Mouse (Mus musculus) small intestine, adult 2 months (tissue): ENCODE results near the gene Pik3r3. TPM values are rescaled to one million over a fixed set of nuclear protein-coding genes. Genes with fewer than 3 reads are reported as not detected.

Experiments
- H3K27ac ChIP-seq: fragments of 200-500 bp; 2 replicates; pipeline ENCODE4 v1.5.1; 2012; ENCODE audit warnings: low read depth, low read length, control low read depth, inconsistent platforms; ENCODE audit not compliant: insufficient read depth
- H3K27me3 ChIP-seq: fragments of 200-500 bp; 2 replicates; pipeline ENCODE4 v1.6.1; 2012; ENCODE audit warnings: mild to moderate bottlenecking, moderate library complexity, low read length, inconsistent platforms; ENCODE audit not compliant: control insufficient read depth, insufficient read depth
- H3K36me3 ChIP-seq: fragments of 200-500 bp; 2 replicates; pipeline ENCODE4 v1.6.1; 2012; ENCODE audit warnings: mild to moderate bottlenecking, low read length, control low read depth, inconsistent platforms; ENCODE audit not compliant: control insufficient read depth, insufficient read depth
- H3K4me1 ChIP-seq: fragments of 200-500 bp; 2 replicates; pipeline ENCODE4 v1.6.1; 2012; ENCODE audit warnings: low read length, inconsistent platforms, mixed read lengths; ENCODE audit not compliant: control insufficient read depth, insufficient read depth, insufficient read length
- H3K4me3 ChIP-seq: fragments of 200-500 bp; 2 replicates; pipeline ENCODE4 v1.5.1; 2012; ENCODE audit warnings: low read depth, mild to moderate bottlenecking, control low read depth, inconsistent platforms, low read length, moderate library complexity
- CTCF ChIP-seq: fragments of 200-500 bp; IDR thresholded peaks from 2 replicates; pipeline ENCODE4 v1.5.1; 2012; ENCODE audit warnings: low read depth, mild to moderate bottlenecking, control low read depth, inconsistent platforms, low read length, moderate library complexity, mixed read lengths; ENCODE audit not compliant: insufficient replicate concordance, insufficient read length; ENCODE audit errors: extremely low read depth
- POLR2A ChIP-seq: fragments of 200-500 bp; IDR thresholded peaks from 2 replicates; pipeline ENCODE4 v1.6.1; 2012; ENCODE audit warnings: low read depth, mild to moderate bottlenecking, control low read depth, inconsistent platforms, low read length, moderate library complexity
- WGBS: fragments of 180-500 bp; shearing (Covaris S2); methylation state at CpG from one replicate; pipeline ENCODE4 v1.1.7; 2018; 5-methylcytosine and 5-hydroxymethylcytosine counted together
- polyA plus RNA-seq: library from polyadenylated mRNA; depleted of rRNA; stranded (reverse); fragments of >200 nt; gene quantifications from 2 replicates; pipeline ENCODE4 v1.2.3, GENCODE M21; 2012

The Pik3r3 gene
- polyA plus RNA-seq, 1 experiment: 2.7 TPM

- no peaks in the 10 kb centered on the region for H3K36me3 ChIP-seq
- no peak for TF ChIP-seq CTCF
- TF ChIP-seq POLR2A: no peak
- no peaks in the 10 kb centered on the region for H3K27me3 ChIP-seq
- H3K27ac ChIP-seq: peak overlapping the region; percentile 43
- WGBS: 7% methylated on average over 10 of the region's 10 CpGs
- peaks cover 30% of the 10 kb centered on the region for H3K4me1 ChIP-seq
- H3K4me3 ChIP-seq: peak overlapping the region; percentile 2; the same call in 1 of the 2 replicates
Observed at GRCm38 (mm10) chr4:116176543-116176988, 44.9 kb upstream of the Pik3r3 start.

- Histone ChIP-seq H3K4me3 (no peak overlapping the region), H3K36me3 (no peaks in the 10 kb centered on the region), H3K27ac (peak overlapping the region; percentile 64), H3K27me3 (no peaks in the 10 kb centered on the region), H3K4me1 (peaks cover 30% of the 10 kb centered on the region)
- WGBS: 17% methylated on average over 5 of the region's 5 CpGs
- TF ChIP-seq CTCF (no peak), POLR2A (no peak)
Observed at GRCm38 (mm10) chr4:116177140-116177539, 44.3 kb upstream of the Pik3r3 start.

GRCm38 (mm10) chr4:116182079-116182478, 39.3 kb upstream of the Pik3r3 start:
- 90% methylated on average over 3 of the region's 3 CpGs for WGBS
- H3K4me1 ChIP-seq: peaks cover 9% of the 10 kb centered on the region; the same call in 1 of the 2 replicates
- H3K27me3 ChIP-seq: no peaks in the 10 kb centered on the region
- no peak for TF ChIP-seq POLR2A
- no peak overlapping the region for H3K27ac ChIP-seq
- H3K36me3 ChIP-seq: no peaks in the 10 kb centered on the region
- no peak overlapping the region for H3K4me3 ChIP-seq

- Histone ChIP-seq H3K4me3 (no peak overlapping the region), H3K36me3 (no peaks in the 10 kb centered on the region), H3K27me3 (no peaks in the 10 kb centered on the region), H3K27ac (no peak overlapping the region), H3K4me1 (peaks cover 4% of the 10 kb centered on the region; the same call in 1 of the 2 replicates)
- no peak for TF ChIP-seq POLR2A
- 66% methylated on average over 12 of the region's 12 CpGs for WGBS
Observed at GRCm38 (mm10) chr4:116182745-116183144, 38.7 kb upstream of the Pik3r3 start.

GRCm38 (mm10) chr4:116185083-116185482, 36.3 kb upstream of the Pik3r3 start:
- H3K4me1 ChIP-seq: no peaks in the 10 kb centered on the region
- no peak overlapping the region for H3K27ac ChIP-seq
- 64% methylated on average over 4 of the region's 4 CpGs for WGBS
- no peak overlapping the region for H3K4me3 ChIP-seq
- no peaks in the 10 kb centered on the region for H3K36me3 ChIP-seq
- TF ChIP-seq CTCF (no peak), POLR2A (no peak)
- no peaks in the 10 kb centered on the region for H3K27me3 ChIP-seq

GRCm38 (mm10) chr4:116192286-116192835, 29.1 kb upstream of the Pik3r3 start:
- Histone ChIP-seq H3K27ac (no peak overlapping the region), H3K4me3 (no peak overlapping the region), H3K4me1 (no peaks in the 10 kb centered on the region), H3K27me3 (no peaks in the 10 kb centered on the region), H3K36me3 (no peaks in the 10 kb centered on the region)
- 57% methylated on average over 4 of the region's 4 CpGs for WGBS
- no peak for TF ChIP-seq POLR2A
- no peak for TF ChIP-seq CTCF

- WGBS: 67% methylated on average over 9 of the region's 9 CpGs
- Histone ChIP-seq H3K4me1 (no peaks in the 10 kb centered on the region), H3K36me3 (no peaks in the 10 kb centered on the region), H3K27me3 (no peaks in the 10 kb centered on the region), H3K27ac (no peak overlapping the region), H3K4me3 (no peak overlapping the region)
- TF ChIP-seq POLR2A (no peak), CTCF (no peak)
Observed at GRCm38 (mm10) chr4:116193583-116194383, 27.6 kb upstream of the Pik3r3 start.

- Histone ChIP-seq H3K36me3 (no peaks in the 10 kb centered on the region), H3K4me1 (no peaks in the 10 kb centered on the region), H3K27me3 (no peaks in the 10 kb centered on the region), H3K4me3 (no peak overlapping the region), H3K27ac (no peak overlapping the region)
- TF ChIP-seq CTCF (no peak), POLR2A (no peak)
- 74% methylated on average over 2 of the region's 2 CpGs for WGBS
Observed at GRCm38 (mm10) chr4:116198422-116198821, 23.0 kb upstream of the Pik3r3 start.
